Mouse (Mus musculus) urinary bladder, adult 2 months (tissue): Measurements from ENCODE around the gene Magi3. TPM values are rescaled to one million over a fixed set of nuclear protein-coding genes. Genes with fewer than 3 reads are reported as not detected.

Experiments
- DNase-seq: peaks from one replicate; pipeline ENCODE4 v3.0.0; 2022; ENCODE audit warnings: low spot score
- polyA plus RNA-seq: library from polyadenylated mRNA; depleted of rRNA; stranded (reverse); fragments of >200 nt; gene quantifications from 2 replicates; pipeline ENCODE4 v1.2.3, GENCODE M21; 2012

Magi3 gene
- polyA plus RNA-seq, 1 experiment = 19.4 TPM

DNA sequence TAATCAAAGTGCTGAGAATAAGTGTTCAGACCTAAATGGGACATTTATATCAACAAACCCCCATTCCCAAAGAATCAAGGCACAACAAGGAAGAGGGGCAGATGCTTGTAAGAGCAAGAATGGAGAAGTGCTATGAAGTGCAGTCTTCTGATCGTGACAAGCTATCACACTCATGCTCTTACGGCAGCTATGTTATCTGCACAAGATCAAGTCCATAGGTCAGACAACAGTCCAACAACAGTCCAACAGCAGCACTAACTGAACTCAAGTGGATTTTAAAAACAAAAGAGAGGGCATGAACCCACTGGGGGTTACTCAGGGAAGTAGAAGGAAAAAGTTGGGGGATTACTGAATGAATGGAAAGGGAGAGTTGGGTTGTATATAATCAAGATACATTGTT is 30.4 kb downstream of the Magi3 start:
- no peak for DNase-seq

GRCm38 (mm10) chr3:104189234-104189633 is 30.9 kb downstream of the Magi3 start:
- no peak for DNase-seq

DNA sequence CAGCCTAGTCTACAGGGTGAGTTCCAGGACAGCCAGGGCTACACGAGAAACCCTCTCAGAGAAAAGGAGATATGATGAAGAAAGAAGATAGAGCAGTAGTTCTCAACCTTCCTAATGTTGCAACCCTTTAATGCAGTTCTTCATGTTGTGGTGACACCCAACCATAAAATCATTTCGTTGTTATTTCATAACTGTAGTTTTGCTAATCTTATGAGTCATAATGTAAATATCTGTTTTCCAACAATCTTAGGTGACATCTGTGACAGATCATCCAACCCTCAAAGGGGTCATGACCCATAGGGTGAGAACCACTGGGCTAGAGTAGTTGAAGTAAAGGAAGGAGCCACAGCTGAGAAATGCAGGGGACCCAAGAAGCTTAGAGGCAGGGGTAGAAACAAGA is 35.9 kb downstream of the Magi3 start:
- no peak for DNase-seq

DNA sequence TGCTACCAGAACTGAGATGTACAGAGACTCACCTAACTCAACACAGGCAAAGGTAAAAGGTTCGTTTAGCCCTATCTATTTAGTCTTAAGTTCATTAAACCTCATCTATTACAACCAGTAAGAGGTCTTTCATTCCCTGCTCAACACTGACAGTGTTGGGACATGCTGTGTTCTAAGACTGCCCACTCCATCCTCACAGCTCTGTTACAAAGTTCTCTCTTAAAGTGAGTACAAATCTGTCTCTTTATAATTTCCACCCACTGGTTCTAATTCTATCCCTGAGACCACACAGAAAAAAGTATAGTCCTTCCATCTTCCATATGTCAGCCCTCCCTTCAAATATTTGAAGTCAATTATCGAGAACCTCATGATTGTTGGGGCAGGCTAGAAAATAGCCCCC is 36.5 kb downstream of the Magi3 start:
- DNase-seq = no peak

- no peak for DNase-seq
Measured at GRCm38 (mm10) chr3:104182711-104183110, 37.5 kb downstream of the Magi3 start.

DNA sequence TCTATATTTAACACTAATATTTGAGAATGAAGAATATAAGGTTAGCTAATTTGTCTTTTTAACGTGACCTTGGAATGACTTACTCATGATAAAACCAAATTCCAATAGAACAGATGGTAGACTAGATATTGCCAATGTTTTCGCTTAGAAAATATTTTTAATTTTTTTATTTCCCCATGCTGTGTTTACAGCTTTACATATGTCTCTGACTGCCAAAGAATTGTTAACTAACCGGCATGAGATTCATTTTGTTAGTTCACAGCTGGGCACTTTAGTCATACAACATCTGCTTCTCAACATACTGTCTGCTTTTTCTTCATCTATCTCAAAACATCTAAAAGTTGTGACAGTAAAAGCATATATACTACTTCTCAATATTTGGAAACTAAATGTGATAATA is 58.8 kb downstream of the Magi3 start:
- no peak for DNase-seq

- no peak for DNase-seq
Measured at GRCm38 (mm10) chr3:104160603-104161002, 59.6 kb downstream of the Magi3 start.

GRCm38 (mm10) chr3:104150146-104150545 is 70.0 kb downstream of the Magi3 start:
- no peak for DNase-seq

DNA sequence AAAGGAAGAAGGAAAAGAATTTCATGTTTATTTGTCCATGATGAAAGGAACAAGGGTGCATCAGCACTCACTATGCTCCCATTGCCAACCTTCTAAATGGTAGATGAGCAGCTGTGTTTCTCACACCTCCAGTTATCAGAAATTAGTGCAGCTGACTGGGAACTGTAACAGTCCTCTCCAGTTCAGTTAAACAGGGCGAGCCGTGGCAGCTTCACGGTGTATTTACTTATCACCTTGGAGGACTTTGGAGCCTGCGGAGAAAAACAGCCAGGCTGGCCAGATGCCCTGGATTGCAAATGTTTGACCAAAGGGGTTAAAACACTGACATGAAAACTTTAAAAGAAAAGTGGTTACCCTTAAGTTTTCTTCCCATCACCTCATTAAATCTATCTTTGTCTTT is 77.8 kb downstream of the Magi3 start:
- no peak for DNase-seq

DNA sequence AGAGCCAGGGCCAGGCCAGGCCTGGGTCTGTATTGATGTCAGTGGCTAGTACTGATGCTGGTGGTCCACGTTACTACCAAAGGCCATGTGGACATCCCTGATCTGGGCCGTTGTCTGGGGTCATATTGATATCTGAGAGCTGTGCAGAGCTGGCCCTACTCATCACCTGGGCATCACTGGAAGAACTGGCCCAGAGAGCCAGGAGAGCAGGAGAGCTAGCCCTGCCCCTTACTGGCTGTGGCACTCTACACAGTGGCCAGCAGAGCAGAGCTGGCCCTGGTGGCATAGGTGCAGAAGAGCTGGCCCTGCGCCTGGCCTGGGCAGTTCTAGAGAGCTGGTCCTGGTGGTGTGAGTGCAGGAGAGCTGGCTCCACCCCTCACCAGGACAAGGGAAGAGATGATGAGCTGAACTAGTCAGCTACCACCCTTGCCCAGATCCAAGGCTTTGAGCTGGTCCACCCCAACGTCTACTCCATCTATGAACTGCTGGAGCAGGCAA is 81.2 kb downstream of the Magi3 start:
- no peak for DNase-seq

DNA sequence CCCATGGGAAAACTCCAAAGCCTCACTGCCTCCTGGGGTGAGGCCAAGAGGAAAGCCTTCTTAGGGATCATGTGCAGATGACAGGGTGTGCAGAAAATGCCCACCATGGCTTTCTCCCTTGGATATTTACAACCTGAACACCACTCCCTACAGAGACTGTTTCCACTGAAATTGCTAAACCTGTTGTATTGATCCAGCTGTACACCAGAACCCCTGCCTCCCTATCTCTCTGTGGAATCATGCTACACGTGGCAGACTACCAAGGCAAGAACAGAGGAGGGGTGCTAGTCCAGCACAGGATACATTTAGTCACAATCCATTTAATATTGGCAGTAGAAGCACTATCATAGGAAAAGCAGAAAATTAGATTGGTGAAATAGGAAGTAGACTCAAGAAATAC is 94.5 kb downstream of the Magi3 start:
- DNase-seq = no peak

DNA sequence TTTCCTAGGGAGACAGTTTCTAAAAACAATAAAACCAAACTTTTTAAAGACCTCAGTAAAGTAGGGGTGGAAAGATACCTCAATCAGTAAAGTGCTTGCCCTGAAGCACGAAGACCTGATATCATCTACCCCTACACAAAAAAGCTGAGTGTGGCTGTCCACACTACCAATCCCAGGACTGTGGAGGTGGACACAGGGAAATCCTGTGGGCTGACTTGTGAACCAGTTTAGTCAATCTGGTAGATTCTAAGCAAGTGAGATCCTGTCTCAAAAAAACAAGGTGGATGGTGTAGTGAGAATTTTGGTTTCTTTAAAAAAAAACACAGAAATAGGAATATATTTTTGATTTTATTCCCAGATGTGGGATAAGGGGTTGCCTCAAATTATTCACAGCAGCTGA is 96.3 kb downstream of the Magi3 start:
- DNase-seq = no peak

- no peak for DNase-seq
Measured at GRCm38 (mm10) chr3:104109478-104109877, 110.7 kb downstream of the Magi3 start.

- DNase-seq = no peak
Measured at GRCm38 (mm10) chr3:104104942-104105341, 115.2 kb downstream of the Magi3 start.

DNA sequence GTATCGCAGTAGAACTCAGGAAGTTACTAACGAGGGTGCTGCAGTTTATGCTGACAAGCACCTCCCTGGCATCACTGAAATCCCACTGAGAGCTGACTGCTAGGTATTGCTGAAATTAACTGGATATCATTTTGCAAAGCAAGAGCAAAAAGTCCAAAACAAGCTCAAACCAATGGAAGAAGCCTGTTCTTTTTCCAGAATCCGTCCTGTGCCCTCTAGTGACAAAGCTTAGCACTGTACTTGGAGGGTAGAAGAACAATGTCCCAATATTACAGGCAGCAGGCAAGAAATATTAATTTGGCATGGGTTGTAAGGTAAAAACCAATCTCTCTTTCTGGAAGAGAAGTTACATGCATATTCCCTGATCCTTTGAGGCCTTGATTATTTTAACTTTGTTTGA is 118.5 kb downstream of the Magi3 start:
- DNase-seq = no peak

DNA sequence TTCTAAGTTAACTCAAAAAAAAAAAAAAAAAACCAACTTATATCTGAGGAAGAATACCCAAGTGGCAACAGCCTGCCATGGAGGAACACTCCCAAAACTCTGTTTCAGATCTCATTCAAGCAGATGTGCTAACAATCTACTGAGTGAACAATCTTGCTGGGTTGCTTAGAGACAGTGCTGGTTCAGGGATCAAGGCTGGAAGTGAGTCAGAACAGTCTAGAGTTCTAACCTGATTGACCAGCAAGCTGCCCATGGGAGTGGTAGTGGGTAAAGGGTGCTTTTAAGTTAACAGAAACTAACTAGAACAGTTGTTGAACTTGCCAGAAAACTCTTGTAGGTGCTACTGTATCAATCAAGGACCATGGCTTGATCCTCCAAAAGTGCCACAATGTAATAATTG is 118.9 kb downstream of the Magi3 start:
- no peak for DNase-seq

GRCm38 (mm10) chr3:104095936-104096335 is 124.2 kb downstream of the Magi3 start:
- DNase-seq = no peak

- DNase-seq = no peak
Measured at GRCm38 (mm10) chr3:104094646-104095045, 125.5 kb downstream of the Magi3 start.

- no peak for DNase-seq
Measured at GRCm38 (mm10) chr3:104092759-104093158, 127.4 kb downstream of the Magi3 start.

DNA sequence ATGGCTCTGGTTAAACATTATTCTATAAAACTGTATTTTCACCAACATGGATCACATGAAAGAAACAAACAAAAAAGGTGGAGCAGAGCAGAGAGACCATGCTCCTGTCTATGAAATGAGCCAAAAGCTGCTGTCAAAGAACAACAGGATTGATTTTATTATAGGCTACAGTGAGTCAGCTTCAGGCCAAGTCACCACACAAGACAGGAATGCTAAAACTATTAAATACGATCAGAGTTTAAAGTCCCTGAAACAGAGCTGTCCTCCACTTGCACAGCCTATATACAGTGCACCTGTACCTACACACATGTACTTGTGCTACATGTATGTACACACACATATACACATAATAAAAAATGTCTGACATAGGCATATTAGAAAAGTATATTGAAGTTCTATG is 138.1 kb downstream of the Magi3 start:
- DNase-seq = no peak

- DNase-seq = no peak
Measured at GRCm38 (mm10) chr3:104078725-104079124, 141.4 kb downstream of the Magi3 start.

DNA sequence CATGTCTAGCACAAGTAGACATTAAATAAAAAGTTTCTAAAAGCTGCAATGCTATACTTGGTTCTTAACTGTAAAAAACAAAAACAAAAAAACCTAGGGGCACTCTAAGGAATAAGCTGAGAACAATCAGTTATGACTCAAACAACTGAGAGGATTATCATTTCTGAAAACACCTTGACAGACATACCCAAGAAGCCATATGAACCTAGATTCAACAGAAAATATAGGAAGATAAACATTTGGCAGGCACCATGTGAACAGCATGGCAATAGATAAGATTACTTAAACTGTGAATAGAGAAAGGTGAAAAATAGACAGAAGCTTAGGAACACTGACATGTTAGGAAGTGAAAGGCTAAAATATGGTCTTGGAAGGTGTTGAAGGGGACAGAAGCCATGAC is 150.8 kb downstream of the Magi3 start:
- DNase-seq = no peak

GRCm38 (mm10) chr3:104059001-104059622 is 161.1 kb downstream of the Magi3 start:
- no peak for DNase-seq

- DNase-seq = no peak
Measured at GRCm38 (mm10) chr3:104032747-104033146, 187.4 kb downstream of the Magi3 start.
